Mouse (Mus musculus) layer of hippocampus, adult 11-12 months (tissue): ENCODE measurements around the gene Ciapin1.

Source experiments
- DNase-seq: peaks from one replicate; pipeline ENCODE4 v3.0.0; 2022; ENCODE audit warnings: low spot score

Gene Ciapin1

DNA sequence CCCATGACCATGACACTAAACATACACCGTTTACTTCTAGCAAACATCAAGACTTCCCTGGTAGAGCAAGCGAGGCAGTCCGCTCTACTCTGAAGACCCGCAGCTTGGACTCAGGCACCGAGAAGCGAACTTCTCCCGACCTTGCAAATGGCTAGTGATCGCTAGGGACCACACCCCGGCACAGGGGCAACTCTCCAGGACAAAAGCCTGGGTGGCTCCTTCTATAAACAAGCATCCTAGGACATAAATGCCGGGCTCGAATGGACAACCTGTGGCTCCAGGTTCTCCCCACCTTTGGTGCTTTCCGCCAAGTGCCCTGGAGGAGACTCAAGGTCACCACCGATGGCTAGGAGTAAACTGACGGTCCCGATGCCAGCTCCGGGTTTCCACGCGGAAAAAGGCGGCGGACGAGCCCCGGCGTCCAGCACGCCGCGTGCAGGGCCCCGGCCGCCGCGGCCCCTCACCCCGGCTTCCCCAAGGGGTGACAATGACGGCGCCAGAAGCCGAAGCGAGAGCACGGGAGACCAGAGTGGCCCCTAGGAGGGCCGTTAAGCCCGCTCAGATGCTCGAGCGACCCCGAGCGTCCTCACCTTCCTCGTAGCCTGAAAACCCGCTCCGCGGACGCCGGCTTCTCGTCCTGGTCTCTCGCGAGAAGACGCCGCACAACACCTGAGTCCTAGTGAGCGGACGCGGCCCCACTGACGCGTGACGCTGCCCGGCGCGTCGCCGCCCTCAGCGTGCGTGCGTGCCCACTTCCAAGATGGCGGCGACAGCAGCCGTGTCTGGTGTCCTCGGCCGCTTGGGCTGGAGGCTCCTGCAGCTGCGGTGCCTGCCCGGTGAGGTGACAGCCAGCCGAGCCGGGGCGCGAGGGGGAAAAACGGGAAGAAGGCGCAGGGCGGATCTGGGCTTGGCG lies at the start of gene Ciapin1, which contains the start of gene Coq9:
Ciapin1 (minus strand) TSS at position 697 of the 913 bp plus-strand sequence.
Coq9 (plus strand) TSS at position 660 of the 913 bp plus-strand sequence.
- DNase-seq: peak; percentile 96

- DNase-seq: no peak
Observed at GRCm38 (mm10) chr8:94880742-94881141, 42.6 kb upstream of the Ciapin1 start.

DNA sequence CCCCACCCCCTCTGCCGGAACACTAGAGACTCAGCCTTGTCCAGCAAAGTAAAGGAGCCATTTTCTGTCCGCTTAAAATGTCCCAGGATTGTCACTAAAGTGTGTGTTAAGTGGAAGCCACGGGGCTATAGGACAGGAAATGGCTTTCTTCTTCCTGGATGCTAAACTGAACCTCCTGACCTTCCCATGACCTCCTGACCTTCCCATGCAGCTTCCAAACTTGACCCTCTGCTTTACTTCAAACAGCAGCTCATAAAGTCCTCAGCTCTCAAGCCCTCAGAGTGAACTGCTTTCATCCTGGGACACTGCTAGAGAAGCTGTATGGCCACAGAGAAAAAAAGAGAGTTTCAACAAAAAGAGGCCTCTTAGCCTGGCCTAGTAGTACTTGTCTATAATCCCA lies 38.7 kb upstream of the Ciapin1 start:
- DNase-seq: no peak

GRCm38 (mm10) chr8:94876197-94876730 lies 38.1 kb upstream of the Ciapin1 start, which contains the start of gene Dok4:
Gene Dok4 (minus strand): TSS chr8:94876330.
- DNase-seq: peak; percentile 67

DNA sequence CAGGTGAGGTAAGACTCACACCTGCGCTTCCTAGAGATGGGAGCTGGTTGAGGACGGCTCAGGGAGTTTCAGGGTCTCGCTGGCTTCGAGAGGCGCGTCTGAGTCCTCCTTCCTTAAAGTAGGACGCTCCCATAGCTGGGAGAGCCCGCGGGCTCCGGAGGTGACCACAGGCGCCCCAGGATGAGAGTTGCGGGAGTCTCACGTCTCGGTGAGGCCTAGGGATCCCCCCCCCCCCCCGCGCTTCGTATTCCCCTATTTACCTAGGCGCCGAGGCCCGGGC lies 37.7 kb upstream of the Ciapin1 start:
- no peak for DNase-seq

DNA sequence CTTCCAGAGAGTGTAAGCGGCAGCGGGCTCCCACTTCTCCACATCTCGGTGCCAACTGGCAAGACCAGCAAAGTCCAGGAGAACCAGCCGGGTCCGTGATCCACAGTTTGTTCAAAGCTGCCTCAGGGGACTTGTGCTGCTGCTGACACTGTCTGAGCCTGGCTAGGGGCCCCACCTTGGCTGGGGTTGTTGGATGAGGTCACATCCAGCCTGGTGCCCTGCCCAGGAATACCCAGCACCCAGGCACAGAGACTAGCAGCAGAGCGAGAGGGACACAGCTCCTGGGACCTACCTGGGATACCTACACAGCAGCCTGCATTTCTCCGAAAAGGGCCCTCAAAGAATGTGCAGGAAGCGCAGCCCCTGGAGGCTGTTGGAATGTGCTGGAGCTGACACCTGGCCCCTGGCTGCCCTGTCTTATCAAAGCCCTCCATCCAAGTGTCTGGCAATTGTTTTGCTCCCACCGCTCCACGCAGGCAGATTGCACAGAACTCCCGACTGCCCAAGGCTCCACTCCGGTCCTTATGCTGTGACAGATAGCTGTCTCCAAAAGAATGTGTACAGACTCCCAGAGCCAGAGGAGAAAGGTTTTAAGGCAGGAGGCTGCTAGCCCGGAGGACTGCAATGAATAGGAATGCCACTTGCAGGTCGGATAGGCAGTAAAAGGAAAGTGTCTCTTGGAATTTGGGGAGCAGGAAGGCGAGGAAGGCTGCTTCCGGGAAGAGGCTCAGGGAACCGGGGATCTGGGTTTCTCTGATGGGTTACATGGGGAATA lies 37.1 kb upstream of the Ciapin1 start:
- no peak for DNase-seq

- peak; percentile 76 for DNase-seq
Observed at GRCm38 (mm10) chr8:94874358-94874757, 36.2 kb upstream of the Ciapin1 start.

DNA sequence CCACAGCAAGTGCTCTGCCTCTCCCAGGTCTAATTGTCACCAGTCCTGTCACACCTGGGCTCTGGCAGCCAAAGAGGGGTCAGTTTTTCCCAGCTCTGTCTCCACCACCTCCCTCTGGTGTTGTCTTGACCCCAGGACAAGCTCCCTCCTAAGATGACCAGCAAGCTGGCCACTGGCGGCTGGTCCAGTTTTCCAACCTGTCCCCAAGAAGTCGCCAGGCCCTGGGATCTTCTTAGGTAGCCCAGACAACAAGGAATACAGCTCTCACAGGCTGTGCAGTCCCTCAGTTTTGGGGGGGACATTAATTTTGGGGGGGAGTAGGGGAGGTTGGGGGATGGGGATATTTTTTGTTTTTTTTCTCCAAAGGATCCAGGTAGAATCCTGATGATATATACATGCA lies 34.4 kb upstream of the Ciapin1 start:
- no peak for DNase-seq

GRCm38 (mm10) chr8:94872156-94872555 lies 34.0 kb upstream of the Ciapin1 start:
- DNase-seq: no peak

- DNase-seq: peak; percentile 73
Observed at GRCm38 (mm10) chr8:94871108-94871894, 33.1 kb upstream of the Ciapin1 start.

DNA sequence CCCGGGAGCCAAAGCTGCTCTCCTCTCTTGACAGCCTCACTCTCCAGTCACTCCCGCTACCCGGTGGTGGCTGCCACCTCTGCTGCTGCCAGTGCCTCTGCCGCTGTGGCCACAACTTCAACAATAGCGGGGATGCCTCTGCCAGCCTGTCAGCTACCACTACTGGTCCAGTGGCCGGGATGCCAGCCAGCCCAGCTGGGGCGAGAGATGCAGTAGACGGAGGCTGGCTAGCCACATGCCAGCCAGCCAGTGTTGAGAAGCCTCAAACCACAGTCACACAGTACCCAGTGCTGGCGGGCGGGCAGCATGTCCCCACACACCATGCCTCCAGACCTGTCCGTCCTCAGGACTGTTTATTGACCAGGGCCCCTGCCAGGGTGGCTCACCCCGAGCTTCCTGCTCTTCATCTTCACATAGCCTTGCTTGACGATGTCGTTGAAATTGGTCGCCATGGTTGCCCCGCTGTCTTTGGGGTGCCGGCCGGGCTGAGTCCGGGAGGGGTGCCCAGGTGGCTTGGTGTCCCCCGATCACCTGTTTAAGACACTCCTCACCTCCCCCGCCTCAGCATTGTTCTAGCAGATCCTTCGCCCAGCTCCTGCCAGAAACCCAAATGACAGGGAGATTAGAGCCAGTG lies 32.4 kb upstream of the Ciapin1 start:
- peak; percentile 77 for DNase-seq

GRCm38 (mm10) chr8:94870003-94870402 lies 31.8 kb upstream of the Ciapin1 start:
- DNase-seq: no peak

DNA sequence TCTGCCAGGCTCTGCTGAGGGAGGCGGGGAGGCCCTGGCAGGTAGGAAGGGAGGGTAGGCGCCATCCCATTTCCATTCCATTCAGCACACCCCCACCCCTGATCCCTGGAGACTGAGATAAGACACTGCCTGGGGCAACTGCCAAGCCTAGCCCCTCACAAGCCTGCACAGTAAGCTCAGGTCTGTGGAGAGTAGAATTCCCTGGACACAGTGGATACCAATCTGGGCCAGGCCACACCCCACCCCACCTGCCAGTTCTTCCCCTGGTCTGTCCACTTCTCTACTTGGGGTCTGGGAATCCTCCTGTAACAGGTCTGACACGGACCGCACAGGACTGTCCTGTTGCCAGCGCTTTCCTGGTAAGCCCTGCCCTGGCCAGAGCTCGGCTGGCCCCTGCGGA lies 31.0 kb upstream of the Ciapin1 start:
- no peak for DNase-seq

- DNase-seq: no peak
Observed at GRCm38 (mm10) chr8:94866921-94867320, 28.8 kb upstream of the Ciapin1 start.

- no peak for DNase-seq
Observed at GRCm38 (mm10) chr8:94865292-94865691, 27.1 kb upstream of the Ciapin1 start.

DNA sequence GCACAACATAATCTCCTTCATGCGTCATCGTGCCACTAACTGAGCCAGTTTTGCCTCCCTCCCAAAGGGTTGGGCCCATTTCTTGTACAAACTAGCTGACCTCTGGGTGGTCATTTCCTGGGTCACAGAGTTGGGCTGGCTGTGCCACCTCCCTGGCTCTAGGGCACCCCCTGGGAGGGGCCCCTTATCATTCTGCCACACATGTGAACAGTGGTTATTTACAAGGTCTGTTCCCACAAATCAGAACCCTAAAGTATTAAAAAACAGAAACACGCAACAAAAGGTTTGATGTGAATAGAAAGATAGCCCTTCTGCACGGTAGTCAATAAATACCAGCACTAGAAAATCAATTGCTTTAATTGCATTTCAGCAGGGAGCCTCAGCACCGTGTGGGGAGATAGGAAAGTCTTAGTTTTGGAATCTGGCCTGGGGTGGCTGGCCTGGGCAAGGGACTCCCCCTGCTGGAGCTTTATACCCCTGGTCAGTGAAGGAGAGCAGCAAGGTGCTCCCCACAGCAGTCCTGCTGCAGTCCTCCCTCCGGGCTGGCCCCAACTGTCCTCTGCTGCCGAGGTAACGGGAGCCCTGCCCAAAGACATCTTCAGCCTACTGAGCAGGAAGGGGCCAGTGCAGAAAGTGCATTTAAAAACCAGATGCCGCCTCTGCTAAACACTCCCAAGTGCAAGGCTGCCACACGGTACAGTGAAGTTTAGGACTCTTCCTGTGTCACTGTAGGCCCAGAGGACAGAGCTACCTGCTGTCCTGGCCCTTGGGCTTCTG lies 25.9 kb upstream of the Ciapin1 start:
- no peak for DNase-seq

GRCm38 (mm10) chr8:94862487-94863220 lies 24.5 kb upstream of the Ciapin1 start:
- DNase-seq: no peak

DNA sequence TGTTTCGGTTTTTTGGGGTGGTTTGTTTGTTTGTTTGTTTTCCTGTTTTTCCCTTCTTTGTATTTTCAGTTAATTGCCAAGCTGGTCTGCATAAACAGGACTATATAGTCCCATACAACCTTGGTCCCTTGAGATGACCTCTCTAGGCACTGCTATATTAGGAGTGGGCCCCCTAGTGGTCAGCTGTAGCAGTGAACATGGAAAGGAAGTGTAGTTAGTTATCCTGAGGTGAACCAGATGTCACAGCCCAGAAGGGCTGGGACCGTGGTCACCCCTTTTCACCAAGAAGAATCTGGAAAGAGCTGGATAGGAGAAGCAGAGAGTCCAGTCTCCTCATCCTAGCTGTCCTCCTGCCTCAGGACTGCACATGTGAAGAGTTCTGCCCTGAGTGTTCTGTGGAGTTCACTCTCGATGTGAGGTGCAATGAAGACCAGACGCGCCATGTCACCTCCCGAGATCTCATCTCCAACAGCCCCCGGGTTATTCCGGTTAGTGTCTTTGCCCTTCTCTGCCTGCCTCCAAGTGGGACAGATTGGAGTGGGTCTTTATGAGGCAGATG lies 23.3 kb upstream of the Ciapin1 start:
- peak; percentile 71 for DNase-seq

DNA sequence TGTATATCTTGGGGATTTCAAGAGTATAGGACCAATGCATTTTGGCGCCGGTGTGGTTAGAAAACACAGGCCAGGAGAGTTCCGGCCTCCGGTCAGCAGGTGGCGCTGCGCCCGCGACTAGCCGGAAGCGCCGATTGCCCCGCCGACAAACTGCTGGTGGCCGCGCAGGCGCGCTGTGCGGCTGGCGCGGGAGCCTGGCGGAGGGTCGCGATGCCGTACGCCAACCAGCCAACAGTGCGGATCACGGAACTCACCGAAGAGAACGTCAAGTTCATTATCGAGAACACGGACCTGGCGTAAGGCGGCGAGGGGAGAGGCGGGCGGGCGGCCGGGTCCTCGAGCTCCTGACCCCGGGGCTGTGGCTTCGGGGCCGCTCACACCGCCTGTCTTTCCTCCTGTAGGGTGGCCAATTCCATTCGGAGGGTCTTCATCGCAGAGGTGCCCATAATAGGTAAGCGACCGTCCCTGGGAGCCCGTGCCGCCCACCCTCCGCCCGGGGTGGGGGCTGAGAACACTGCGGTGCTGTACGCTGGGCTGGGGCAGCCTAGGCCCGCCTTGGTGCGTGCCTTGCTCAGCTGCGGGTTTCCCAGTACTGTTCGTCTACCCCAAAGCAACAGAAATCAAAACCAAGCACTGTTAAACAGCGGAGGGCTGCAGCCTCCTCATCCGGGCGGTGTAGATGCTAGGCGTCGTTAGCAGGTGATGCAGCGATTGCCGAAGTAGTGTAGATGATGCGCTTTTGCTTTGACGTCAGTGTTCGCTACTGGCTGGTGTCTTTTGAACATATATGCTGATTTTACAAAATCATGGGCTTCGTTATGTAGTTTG lies 19.4 kb upstream of the Ciapin1 start, which contains the start of gene Polr2c:
Polr2c (plus strand) TSS at position 105 of the 828 bp plus-strand sequence.
- DNase-seq: peak; percentile 89
